Mouse (Mus musculus) bone marrow, adult 2 months (tissue): Measurements from ENCODE around the gene Rasef.

ENCODE experiments used
- CTCF ChIP-seq: fragments of 200-500 bp; IDR thresholded peaks from 2 replicates; pipeline ENCODE4 v1.5.1; 2011; ENCODE audit warnings: low read length, control low read depth; ENCODE audit not compliant: control insufficient read depth, insufficient read depth
- POLR2A ChIP-seq: fragments of 200-500 bp; IDR thresholded peaks from 2 replicates; pipeline ENCODE4 v1.6.1; 2011; ENCODE audit warnings: low read depth, mild to moderate bottlenecking, control low read depth, low read length, borderline replicate concordance; ENCODE audit not compliant: control insufficient read depth

GRCm38 (mm10) chr4:73773831-73774810 is 16.7 kb downstream of the Rasef start:
- TF ChIP-seq POLR2A (no peak), CTCF (no peak)
